Mouse (Mus musculus) CH12.LX (cell line): ENCODE results near the gene Gm37240.

Experiments used
- CTCF ChIP-seq, 2 experiments: IDR thresholded peaks in 1 of 2; conservative IDR thresholded peaks in 1 of 2; 2 replicates each; pipeline ENCODE4 v1.5.1; 2011 to 2012; ENCODE audit warnings: low read depth in 2 of 2, low read length in 2 of 2, improper control_type of control experiment in 1 of 2, inconsistent platforms in 1 of 2, mild to moderate bottlenecking in 1 of 2, moderate library complexity in 1 of 2
- E2F4 ChIP-seq: IDR thresholded peaks from 2 replicates; pipeline ENCODE4 v1.6.1; 2011; ENCODE audit warnings: low read depth, low read length, improper control_type of control experiment; ENCODE audit not compliant: insufficient replicate concordance
- ELF1 ChIP-seq: IDR thresholded peaks from 2 replicates; pipeline ENCODE4 v1.6.1; 2014; ENCODE audit warnings: low read depth, mild to moderate bottlenecking, inconsistent platforms, low read length, improper control_type of control experiment
- EP300 ChIP-seq: IDR thresholded peaks from 2 replicates; pipeline ENCODE4 v1.6.1; 2011; ENCODE audit warnings: low read length, improper control_type of control experiment
- IRF4 ChIP-seq: IDR thresholded peaks from 2 replicates; pipeline ENCODE4 v1.6.1; 2014; ENCODE audit warnings: low read depth, mild to moderate bottlenecking, inconsistent platforms, low read length, improper control_type of control experiment
- JUND ChIP-seq: conservative IDR thresholded peaks from 2 replicates; pipeline ENCODE4 v1.6.1; 2011; ENCODE audit warnings: low read depth, low read length, improper control_type of control experiment
- MYC ChIP-seq: IDR thresholded peaks from 2 replicates; pipeline ENCODE4 v1.6.1; 2011; ENCODE audit warnings: low read depth, mild to moderate bottlenecking, improper control_type of control experiment, low read length
- PAX5 ChIP-seq: IDR thresholded peaks from 2 replicates; pipeline ENCODE4 v1.6.1; 2012; ENCODE audit warnings: low read length, inconsistent platforms, mixed read lengths
- POLR2A ChIP-seq: IDR thresholded peaks from 2 replicates; pipeline ENCODE4 v1.6.1; 2011; ENCODE audit warnings: low read depth, mild to moderate bottlenecking, improper control_type of control experiment, low read length
- RCOR1 ChIP-seq: conservative IDR thresholded peaks from 2 replicates; pipeline ENCODE4 v1.6.1; 2012; ENCODE audit warnings: low read depth, mild to moderate bottlenecking, inconsistent platforms, low read length, improper control_type of control experiment
- SIN3A ChIP-seq: IDR thresholded peaks from 2 replicates; pipeline ENCODE4 v1.6.1; 2012; ENCODE audit warnings: low read length, improper control_type of control experiment, inconsistent platforms
- SMC3 ChIP-seq: IDR thresholded peaks from 2 replicates; pipeline ENCODE4 v1.6.1; 2011; ENCODE audit warnings: low read depth, low read length, improper control_type of control experiment
- UBTF ChIP-seq: IDR thresholded peaks from 2 replicates; pipeline ENCODE4 v1.6.1; 2012; ENCODE audit warnings: low read depth, mild to moderate bottlenecking, inconsistent platforms, low read length, improper control_type of control experiment, moderate library complexity

- TF ChIP-seq PAX5 (no peak), CTCF (conservative IDR thresholded peaks at IDR 0.05 in 1 of 2, IDR thresholded peaks at IDR 0.05 in 1 of 2; ENCODE audit: low read depth in 2 of 2, low read length in 2 of 2) (no peak), POLR2A (no peak), SMC3 (no peak), RCOR1 (no peak), EP300 (no peak), IRF4 (no peak), E2F4 (no peak), UBTF (no peak), MYC (no peak), SIN3A (no peak), ELF1 (no peak), JUND (no peak)
Measured at GRCm38 (mm10) chr3:85551352-85551751, 336.0 kb downstream of the Gm37240 start.
